Mouse (Mus musculus): Measurements from ENCODE around the gene Lamc2.

DNA sequence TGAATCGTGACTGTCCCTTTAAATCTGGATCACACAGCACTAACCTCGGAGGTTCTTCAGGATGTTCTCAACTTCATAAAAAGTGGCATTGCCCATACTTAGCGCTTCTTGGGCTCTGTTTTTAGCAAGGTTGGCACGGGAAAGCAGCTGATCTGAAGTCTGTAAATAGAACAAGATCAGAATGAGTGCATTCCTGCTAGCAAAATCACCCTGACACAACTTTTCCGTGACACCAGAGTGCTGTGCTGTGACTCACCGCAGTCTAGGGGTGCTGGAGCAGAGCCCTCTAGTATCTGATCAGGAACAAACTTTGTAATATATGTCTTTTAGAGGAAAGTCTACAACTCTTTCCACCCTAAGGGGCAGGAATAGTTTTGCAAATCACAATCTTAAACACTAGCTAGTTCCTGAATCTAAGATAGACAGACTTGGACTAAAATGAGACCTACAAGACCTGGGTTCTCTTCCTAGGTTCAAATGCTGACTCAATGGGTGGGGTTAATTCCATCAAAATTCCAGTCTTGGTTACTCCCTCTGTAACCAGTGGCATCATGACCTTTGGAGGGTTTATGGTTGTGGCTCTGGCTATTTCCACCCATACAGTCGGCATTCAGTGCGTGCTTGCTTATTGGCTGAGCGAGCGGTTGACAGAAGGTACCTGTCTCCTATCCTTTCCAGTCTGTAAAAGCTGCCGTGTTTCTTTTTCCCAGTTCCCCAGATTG lies 56.1 kb downstream of the Lamc2 start:
- TF ChIP-seq CTCF (IDR thresholded peaks at IDR 0.05; ENCODE audit: insufficient read depth, low read length): no peak
- TF ChIP-seq POLR2A (IDR thresholded peaks at IDR 0.05; ENCODE audit: borderline replicate concordance, extremely low read depth, low read depth, low read length): no peak

Data from lung, adult 2 months (tissue).